Mouse (Mus musculus) forebrain, postnatal 0 days (tissue): ENCODE measurements around the gene Sh2b1. TPM values are rescaled to one million over a fixed set of nuclear protein-coding genes. Genes with fewer than 3 reads are reported as not detected.
A peak's percentile ranks its signal among the peaks of the same experiment; 100 is the strongest.

ENCODE experiments used
- ATAC-seq: fragments of 200-750 bp; cut with Nextera tagmentation; 2 replicates; pipeline ENCODE4 v1.8.0; 2017; ENCODE audit warnings: mild to moderate bottlenecking, moderate library complexity
- DNase-seq: peaks from one replicate; pipeline ENCODE4 v3.0.0-alpha.2; 2015
- H3K27ac ChIP-seq: fragments of 300-500 bp; sonication (generic); 2 replicates; pipeline ENCODE4 v1.5.1; 2014; ENCODE audit warnings: low read depth, mild to moderate bottlenecking, antibody characterized with exemption, low read length, moderate library complexity, mixed read lengths
- H3K27me3 ChIP-seq: fragments of 300-500 bp; sonication (generic); 2 replicates; pipeline ENCODE4 v1.6.1; 2014; ENCODE audit warnings: mild to moderate bottlenecking, low read length, mixed read lengths; ENCODE audit not compliant: insufficient read depth
- H3K36me3 ChIP-seq: fragments of 300-500 bp; sonication (generic); 2 replicates; pipeline ENCODE4 v1.6.1; 2014; ENCODE audit warnings: mild to moderate bottlenecking, moderate library complexity; ENCODE audit not compliant: insufficient read depth
- H3K4me1 ChIP-seq: fragments of 300-500 bp; sonication (generic); 2 replicates; pipeline ENCODE4 v1.6.1; 2014; ENCODE audit warnings: antibody characterized with exemption; ENCODE audit not compliant: insufficient read depth
- H3K4me2 ChIP-seq: fragments of 300-500 bp; sonication (generic); 2 replicates; pipeline ENCODE4 v1.6.1; 2014; ENCODE audit warnings: low read depth, mild to moderate bottlenecking, moderate library complexity
- H3K4me3 ChIP-seq: fragments of 300-500 bp; sonication (generic); 2 replicates; pipeline ENCODE4 v1.5.1; 2014; ENCODE audit warnings: low read depth, low read length, mixed read lengths
- H3K9ac ChIP-seq: fragments of 300-500 bp; sonication (generic); 2 replicates; pipeline ENCODE4 v1.6.1; 2014; ENCODE audit warnings: mild to moderate bottlenecking
- H3K9me3 ChIP-seq: fragments of 300-500 bp; sonication (generic); 2 replicates; pipeline ENCODE4 v1.6.1; 2016; ENCODE audit warnings: low read length
- CTCF ChIP-seq: sonication (generic); IDR thresholded peaks from 2 replicates; pipeline ENCODE4 v1.5.1; 2016; ENCODE audit warnings: antibody characterized with exemption, control low read depth, low read depth
- WGBS: fragments of 180-500 bp; shearing (Covaris S2); extraction: QIAGEN DNeasy Blood & Tissue Kit; methylation state at CpG from one replicate; pipeline ENCODE4 v1.1.7; 2014; 5-methylcytosine and 5-hydroxymethylcytosine counted together
- polyA plus RNA-seq: library from polyadenylated mRNA; unstranded; fragments of >200 nt; fragmentation: Nextera tagmentation; extraction: Ambion mirVana; gene quantifications from 2 replicates; pipeline ENCODE4 v1.2.1, GENCODE M21; 2015
- total RNA-seq: library from RNA; depleted of rRNA; stranded (reverse); fragments of >200 nt; gene quantifications from 2 replicates; pipeline ENCODE4 v1.2.3, GENCODE M21; 2014; rRNA removed

Gene Sh2b1
- total RNA-seq, result 31.0 and 35.4 TPM in 2 replicates
- 66.0 and 70.4 TPM in 2 replicates for polyA plus RNA-seq

DNA sequence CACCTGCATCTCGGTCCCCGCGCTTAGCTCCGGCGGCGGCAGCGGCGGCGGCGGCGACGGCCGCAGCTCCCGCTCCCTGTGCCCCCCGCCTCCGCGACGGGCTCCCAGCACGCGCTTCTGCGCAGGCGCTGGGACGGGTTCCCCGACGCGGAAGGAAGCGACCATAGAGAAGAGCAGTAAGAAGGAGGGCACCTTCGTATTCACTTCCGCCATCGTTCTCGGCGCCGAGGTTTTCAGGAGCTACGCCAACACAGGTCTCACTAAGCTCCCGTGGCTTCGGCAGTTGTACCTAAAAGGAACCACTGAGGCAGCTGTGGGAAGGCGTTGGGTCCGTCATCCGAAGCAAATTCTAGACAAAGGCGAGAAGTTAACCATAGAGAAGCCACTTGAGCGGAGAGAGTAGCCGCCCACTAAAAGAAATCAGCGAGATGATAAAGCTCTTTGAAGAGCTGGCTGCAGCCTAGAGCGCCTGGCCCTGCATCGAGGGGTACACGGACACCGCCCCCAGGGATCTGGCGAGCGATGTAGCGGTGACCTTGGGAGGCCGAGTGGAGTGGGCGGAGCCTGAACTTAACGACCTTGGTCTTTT, at the start of gene Sh2b1:
Sh2b1 (minus strand) TSS at position 432 of the 589 bp plus-strand sequence.
- peak; percentile 98 for DNase-seq
- Histone ChIP-seq H3K4me3 (peak within 1 kb of the TSS; percentile 84), H3K4me2 (peak within 1 kb of the TSS; percentile 95), H3K4me1 (peaks cover 14% of the 10 kb centered on the region; the same call in 1 of the 2 replicates), H3K36me3 (peaks cover 28% of the 10 kb centered on the region), H3K27ac (peak within 1 kb of the TSS; percentile 94), H3K9ac (peak within 1 kb of the TSS; percentile 92), H3K27me3 (no peaks in the 10 kb centered on the region), H3K9me3 (no peaks in the 10 kb centered on the region)
- peak; percentile 97 for ATAC-seq
- 3% methylated on average over 53 of the region's 53 CpGs for WGBS
- peak; percentile 53 for TF ChIP-seq CTCF

DNA sequence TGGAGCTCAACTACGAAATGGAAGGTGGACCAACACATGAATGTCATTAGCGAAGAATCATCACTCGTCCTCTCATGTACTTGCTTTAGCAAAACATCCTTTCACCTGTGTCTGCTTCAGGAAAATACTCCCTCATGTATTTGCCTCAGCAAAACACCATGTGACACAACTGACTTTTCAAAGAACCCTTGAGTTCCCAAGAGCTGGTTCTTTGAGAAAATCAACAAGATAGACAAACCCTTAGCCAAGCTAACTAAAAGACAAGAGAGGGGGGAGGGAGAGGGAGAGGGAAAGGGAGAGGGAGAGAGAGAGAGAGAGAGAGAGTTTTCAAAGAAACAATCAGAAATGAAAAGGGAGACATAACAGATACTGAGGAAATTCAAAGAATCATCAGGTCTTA, 48.1 kb upstream of the Sh2b1 start:
- H3K27me3 ChIP-seq, result no peaks in the 10 kb centered on the region
- 80% methylated on average over 3 of the region's 3 CpGs for WGBS
- no peak for TF ChIP-seq CTCF
- no peak overlapping the region for H3K4me2 ChIP-seq
- H3K4me3 ChIP-seq, result no peak overlapping the region
- ATAC-seq, result no peak
- H3K9me3 ChIP-seq, result no peaks in the 10 kb centered on the region
- DNase-seq, result no peak
- no peak overlapping the region for H3K9ac ChIP-seq
- H3K27ac ChIP-seq, result no peak overlapping the region
- no peaks in the 10 kb centered on the region for H3K4me1 ChIP-seq
- H3K36me3 ChIP-seq, result no peaks in the 10 kb centered on the region

DNA sequence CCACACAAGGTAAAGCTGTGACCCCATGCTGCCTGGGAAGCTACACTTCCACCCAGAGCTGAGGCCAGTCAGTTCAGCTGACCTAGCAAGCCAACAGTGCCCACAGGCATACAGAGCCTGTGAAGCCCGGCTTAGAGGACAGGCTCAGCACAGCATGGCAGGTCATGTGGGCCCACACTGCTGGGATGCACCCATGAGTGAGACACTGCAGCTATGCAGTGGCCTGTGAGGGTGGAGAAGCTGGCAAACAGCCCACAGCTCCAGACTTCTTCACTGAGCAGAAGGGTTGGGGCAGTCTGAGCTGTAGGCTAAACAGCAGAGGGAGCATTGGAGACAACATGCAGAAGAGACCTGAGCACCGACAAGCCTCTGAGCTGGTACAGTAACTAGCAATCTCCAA, 44.3 kb upstream of the Sh2b1 start:
- H3K9me3 ChIP-seq, result no peaks in the 10 kb centered on the region
- 0 out of 2 replicates have a peak, but pooled peaks have one; percentile 8 for TF ChIP-seq CTCF
- no peak overlapping the region for H3K27ac ChIP-seq
- H3K4me2 ChIP-seq, result no peak overlapping the region
- no peak overlapping the region for H3K9ac ChIP-seq
- DNase-seq (no peak), ATAC-seq (no peak)
- H3K27me3 ChIP-seq, result no peaks in the 10 kb centered on the region
- no peaks in the 10 kb centered on the region for H3K4me1 ChIP-seq
- WGBS, result 63% methylated on average over 2 of the region's 2 CpGs
- no peak overlapping the region for H3K4me3 ChIP-seq
- no peaks in the 10 kb centered on the region for H3K36me3 ChIP-seq

GRCm38 (mm10) chr7:126518261-126518941, 43.2 kb upstream of the Sh2b1 start:
- 83% methylated on average over 5 of the region's 5 CpGs for WGBS
- Histone ChIP-seq H3K9ac (no peak overlapping the region), H3K9me3 (no peaks in the 10 kb centered on the region), H3K27ac (no peak overlapping the region), H3K36me3 (no peaks in the 10 kb centered on the region), H3K4me3 (no peak overlapping the region), H3K4me1 (no peaks in the 10 kb centered on the region), H3K27me3 (no peaks in the 10 kb centered on the region), H3K4me2 (no peak overlapping the region)
- ATAC-seq (no peak), DNase-seq (no peak)
- no peak for TF ChIP-seq CTCF

GRCm38 (mm10) chr7:126511287-126511686, 36.1 kb upstream of the Sh2b1 start:
- no peak for ATAC-seq

GRCm38 (mm10) chr7:126507126-126507778, 32.0 kb upstream of the Sh2b1 start:
- H3K4me2 ChIP-seq, result no peak overlapping the region
- no peaks in the 10 kb centered on the region for H3K36me3 ChIP-seq
- WGBS, result 86% methylated on average over 8 of the region's 8 CpGs

More at GRCm38 (mm10) chr7:126511287-126511686, 36.1 kb upstream of the Sh2b1 start:
- H3K4me1 ChIP-seq, result no peaks in the 10 kb centered on the region
- H3K9ac ChIP-seq, result no peak overlapping the region
- no peak for DNase-seq
- H3K4me3 ChIP-seq, result no peak overlapping the region
- no peak for TF ChIP-seq CTCF
- no peaks in the 10 kb centered on the region for H3K36me3 ChIP-seq
- 83% methylated on average over 3 of the region's 3 CpGs for WGBS
- H3K4me2 ChIP-seq, result no peak overlapping the region
- no peak overlapping the region for H3K27ac ChIP-seq
- H3K27me3 ChIP-seq, result no peaks in the 10 kb centered on the region
- H3K9me3 ChIP-seq, result no peaks in the 10 kb centered on the region

GRCm38 (mm10) chr7:126504913-126505312, 29.7 kb upstream of the Sh2b1 start:
- ATAC-seq, result no peak

More at GRCm38 (mm10) chr7:126507126-126507778, 32.0 kb upstream of the Sh2b1 start:
- ATAC-seq (no peak), DNase-seq (no peak)
- no peaks in the 10 kb centered on the region for H3K9me3 ChIP-seq
- TF ChIP-seq CTCF, result no peak
- no peak overlapping the region for H3K9ac ChIP-seq
- no peaks in the 10 kb centered on the region for H3K27me3 ChIP-seq
- no peaks in the 10 kb centered on the region; the same call in 1 of the 2 replicates for H3K4me1 ChIP-seq
- no peak overlapping the region for H3K4me3 ChIP-seq
- H3K27ac ChIP-seq, result no peak overlapping the region

More at GRCm38 (mm10) chr7:126504913-126505312, 29.7 kb upstream of the Sh2b1 start:
- no peak for TF ChIP-seq CTCF
- Histone ChIP-seq H3K4me1 (peaks cover 5% of the 10 kb centered on the region; the same call in 1 of the 2 replicates), H3K27me3 (no peaks in the 10 kb centered on the region), H3K4me2 (no peak overlapping the region), H3K36me3 (peaks cover 12% of the 10 kb centered on the region), H3K9ac (no peak overlapping the region), H3K9me3 (no peaks in the 10 kb centered on the region), H3K4me3 (no peak overlapping the region), H3K27ac (no peak overlapping the region)
- no peak for DNase-seq
- 67% methylated on average over 2 of the region's 2 CpGs for WGBS
